Mouse (Mus musculus) liver, embryonic 15.5 days (tissue): ENCODE results near the gene Olfr1362. TPM values are rescaled to one million over a fixed set of nuclear protein-coding genes. Genes with fewer than 3 reads are reported as not detected.

Experiments
- ATAC-seq: fragments of 200-750 bp; cut with Nextera tagmentation; 2 replicates; pipeline ENCODE4 v1.8.0; 2017; ENCODE audit warnings: moderate number of reproducible peaks, mild to moderate bottlenecking, moderate library complexity; ENCODE audit not compliant: insufficient read depth
- H3K27ac ChIP-seq: fragments of 300-500 bp; sonication (generic); replicated peaks from 2 replicates; pipeline ENCODE4 v1.5.1; 2015; ENCODE audit warnings: mild to moderate bottlenecking, inconsistent platforms
- H3K27me3 ChIP-seq: fragments of 300-500 bp; sonication (generic); 2 replicates; pipeline ENCODE4 v1.6.1; 2015; ENCODE audit warnings: mild to moderate bottlenecking, inconsistent platforms
- H3K36me3 ChIP-seq: fragments of 300-500 bp; sonication (generic); replicated peaks from 2 replicates; pipeline ENCODE4 v1.6.1; 2015; ENCODE audit warnings: moderate library complexity, mild to moderate bottlenecking, inconsistent platforms
- H3K4me1 ChIP-seq: fragments of 300-500 bp; sonication (generic); replicated peaks from 2 replicates; pipeline ENCODE4 v1.6.1; 2015; ENCODE audit warnings: inconsistent platforms
- H3K4me2 ChIP-seq: fragments of 300-500 bp; sonication (generic); 2 replicates; pipeline ENCODE4 v1.6.1; 2015; ENCODE audit warnings: moderate library complexity, mild to moderate bottlenecking, inconsistent platforms
- H3K4me3 ChIP-seq: fragments of 300-500 bp; sonication (generic); replicated peaks from 2 replicates; pipeline ENCODE4 v1.5.1; 2015; ENCODE audit warnings: mild to moderate bottlenecking, inconsistent platforms
- H3K9ac ChIP-seq: fragments of 300-500 bp; sonication (generic); 2 replicates; pipeline ENCODE4 v1.6.1; 2015; ENCODE audit warnings: moderate library complexity, mild to moderate bottlenecking, inconsistent platforms
- H3K9me3 ChIP-seq: fragments of 300-500 bp; sonication (generic); replicated peaks from 2 replicates; pipeline ENCODE4 v1.6.1; 2016; ENCODE audit warnings: inconsistent platforms
- WGBS: fragments of 180-500 bp; shearing (Covaris S2); methylation state at CpG from one replicate; pipeline ENCODE4 v1.1.7; 2015; ENCODE audit warnings: mixed read lengths; ENCODE audit not compliant: insufficient replicate concordance; 5-methylcytosine and 5-hydroxymethylcytosine counted together
- polyA plus RNA-seq: library from polyadenylated mRNA; unstranded; fragments of >200 nt; fragmentation: Nextera tagmentation; extraction: Ambion mirVana; gene quantifications from 2 replicates; pipeline ENCODE4 v1.2.1, GENCODE M21; 2015

Gene Olfr1362
- not detected in 2 replicates for polyA plus RNA-seq

GRCm38 (mm10) chr13:21613922-21614321 lies at the start of gene Olfr1362:
Gene Olfr1362 (minus strand): TSS chr13:21614022.
- no peak within 1 kb of the TSS for H3K9ac ChIP-seq
- H3K27me3 ChIP-seq: no peaks in the 10 kb centered on the region
- H3K4me2 ChIP-seq: no peak within 1 kb of the TSS
- no peaks in the 10 kb centered on the region for H3K4me1 ChIP-seq
- no peak for ATAC-seq
- no peaks in the 10 kb centered on the region for H3K9me3 ChIP-seq
- no peaks in the 10 kb centered on the region for H3K36me3 ChIP-seq
- no peak within 1 kb of the TSS for H3K4me3 ChIP-seq
- H3K27ac ChIP-seq: no peak within 1 kb of the TSS

GRCm38 (mm10) chr13:21663286-21663685 lies 49.5 kb upstream of the Olfr1362 start, which contains the start of gene Olfr1361:
Gene Olfr1361 (minus strand): TSS chr13:21663386.
- Histone ChIP-seq H3K4me3 (no peak within 1 kb of the TSS), H3K27ac (no peak within 1 kb of the TSS), H3K9me3 (no peaks in the 10 kb centered on the region), H3K27me3 (no peaks in the 10 kb centered on the region), H3K9ac (no peak within 1 kb of the TSS), H3K36me3 (no peaks in the 10 kb centered on the region), H3K4me1 (no peaks in the 10 kb centered on the region), H3K4me2 (no peak within 1 kb of the TSS)
- ATAC-seq: no peak
- WGBS: 67% methylated on average over 2 of the region's 2 CpGs

DNA sequence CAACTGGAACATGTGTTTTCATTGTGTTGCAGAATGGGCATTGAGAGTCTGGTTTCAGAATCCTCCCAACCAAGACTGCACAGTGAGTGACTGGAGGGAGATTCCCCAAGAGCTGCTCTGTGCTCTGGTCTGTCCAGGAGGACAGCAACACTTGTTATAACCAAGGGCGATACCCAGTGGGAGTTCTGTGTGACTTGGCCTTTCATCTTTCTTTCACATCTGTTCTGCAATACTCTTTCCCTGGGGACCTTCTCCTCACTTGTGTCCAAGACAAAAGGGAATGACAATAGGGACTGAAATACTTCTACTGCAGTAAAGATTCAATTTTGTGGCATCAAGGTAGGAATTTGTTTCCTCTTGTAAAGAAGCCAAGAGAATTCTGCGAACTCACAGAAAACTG lies 28.6 kb upstream of the Olfr1362 start, which contains the start of gene Olfr11:
Gene Olfr11 (minus strand): TSS at position 101 of the 400 bp plus-strand sequence.
- H3K36me3 ChIP-seq: no peaks in the 10 kb centered on the region
- no peak within 1 kb of the TSS for H3K27ac ChIP-seq
- no peak within 1 kb of the TSS for H3K4me3 ChIP-seq
- H3K4me2 ChIP-seq: no peak within 1 kb of the TSS
- no peaks in the 10 kb centered on the region for H3K27me3 ChIP-seq
- no peaks in the 10 kb centered on the region for H3K9me3 ChIP-seq
- 69% methylated on average over 2 of the region's 2 CpGs for WGBS
- no peaks in the 10 kb centered on the region for H3K4me1 ChIP-seq
- no peak for ATAC-seq
- no peak within 1 kb of the TSS for H3K9ac ChIP-seq

DNA sequence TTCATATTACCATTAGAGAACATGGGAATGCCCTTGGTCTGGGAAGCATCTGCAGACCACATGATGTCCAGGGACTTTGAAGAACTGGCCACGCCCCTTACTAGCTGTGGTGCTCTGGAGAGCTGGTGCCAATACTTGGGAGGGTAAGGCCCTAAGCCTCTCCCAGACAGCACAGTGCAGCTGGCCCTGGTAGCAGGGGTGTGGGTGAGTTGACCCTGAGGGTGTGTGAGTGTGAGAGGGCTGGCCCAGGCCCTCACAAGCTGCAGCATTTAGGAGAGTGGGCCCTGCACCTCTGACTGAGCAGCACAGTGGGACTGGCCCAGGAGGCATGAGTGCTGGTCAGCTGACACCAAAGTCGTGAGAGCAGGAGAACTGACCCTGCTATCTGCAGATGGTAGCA lies 22.2 kb downstream of the Olfr1362 start:
- 34% methylated on average over 2 of the region's 2 CpGs for WGBS
- Histone ChIP-seq H3K27me3 (no peaks in the 10 kb centered on the region), H3K36me3 (no peaks in the 10 kb centered on the region), H3K9me3 (no peaks in the 10 kb centered on the region), H3K9ac (no peak overlapping the region), H3K4me1 (no peaks in the 10 kb centered on the region), H3K4me2 (no peak overlapping the region), H3K27ac (no peak overlapping the region), H3K4me3 (no peak overlapping the region)
- ATAC-seq: no peak

GRCm38 (mm10) chr13:21581659-21582058 lies 32.2 kb downstream of the Olfr1362 start, which contains the start of gene Olfr1364:
Gene Olfr1364 (minus strand): TSS chr13:21581759.
- no peak for ATAC-seq
- no peak within 1 kb of the TSS for H3K9ac ChIP-seq

More at GRCm38 (mm10) chr13:21581659-21582058, 32.2 kb downstream of the Olfr1362 start, which contains the start of gene Olfr1364:
- Histone ChIP-seq H3K4me1 (no peaks in the 10 kb centered on the region), H3K36me3 (no peaks in the 10 kb centered on the region), H3K4me3 (no peak within 1 kb of the TSS), H3K27me3 (no peaks in the 10 kb centered on the region), H3K27ac (no peak within 1 kb of the TSS), H3K9me3 (no peaks in the 10 kb centered on the region), H3K4me2 (no peak within 1 kb of the TSS)
- WGBS: 64% methylated on average over 2 of the region's 2 CpGs

Other genes with a start within 250 kb of the Olfr1362 start
- gene Zkscan3, start 211.3 kb downstream of the Olfr1362 start, polyA plus RNA-seq: 28.9 and 32.1 TPM in 2 replicates
- 1.0 and 1.2 TPM in 2 replicates for gene Pgbd1, start 173.0 kb downstream of the Olfr1362 start, polyA plus RNA-seq
- 9.6 and 11.0 TPM in 2 replicates for gene Zscan26, start 160.3 kb downstream of the Olfr1362 start, polyA plus RNA-seq
- gene Nkapl, start 145.5 kb downstream of the Olfr1362 start, polyA plus RNA-seq: 0.66 and 0.94 TPM in 2 replicates
- gene Zkscan4, start 135.1 kb downstream of the Olfr1362 start, polyA plus RNA-seq: 0.31 and 0.38 TPM in 2 replicates
- gene Gm10065, start 134.6 kb downstream of the Olfr1362 start, polyA plus RNA-seq: not detected in 2 replicates
- 0.59 and 0.71 TPM in 2 replicates for gene AK157302, start 118.8 kb downstream of the Olfr1362 start, polyA plus RNA-seq
- 4.8 and 7.3 TPM in 2 replicates for gene Gm11273, start 112.6 kb downstream of the Olfr1362 start, polyA plus RNA-seq
- 1.1 and 1.2 TPM in 2 replicates for gene Zkscan8, start 82.9 kb downstream of the Olfr1362 start, polyA plus RNA-seq
- not detected in 2 replicates for gene Olfr1366, start 71.2 kb downstream of the Olfr1362 start, polyA plus RNA-seq
- gene Olfr1535, start 54.1 kb downstream of the Olfr1362 start, polyA plus RNA-seq: not detected in 2 replicates
- not detected in 2 replicates for gene Olfr1364, start 32.3 kb downstream of the Olfr1362 start, polyA plus RNA-seq
- gene Olfr11, start 28.5 kb upstream of the Olfr1362 start, polyA plus RNA-seq: not detected in 2 replicates
- gene Olfr1361, start 49.4 kb upstream of the Olfr1362 start, polyA plus RNA-seq: not detected in 2 replicates
- gene Olfr1360, start 63.4 kb upstream of the Olfr1362 start, polyA plus RNA-seq: not detected in 2 replicates
- not detected in 2 replicates for gene Olfr1359, start 84.1 kb upstream of the Olfr1362 start, polyA plus RNA-seq
- gene Hist1h2bl, start 102.1 kb upstream of the Olfr1362 start, polyA plus RNA-seq: 3.2 and 3.4 TPM in 2 replicates
- 6.7 and 19.9 TPM in 2 replicates for gene Hist1h2ai, start 102.4 kb upstream of the Olfr1362 start, polyA plus RNA-seq
- gene Hist1h3h, start 103.6 kb upstream of the Olfr1362 start, polyA plus RNA-seq: 4.3 and 10.4 TPM in 2 replicates
- gene Hist1h2bm, start 108.0 kb upstream of the Olfr1362 start, polyA plus RNA-seq: 7.6 and 8.8 TPM in 2 replicates
- gene Hist1h4j, start 121.0 kb upstream of the Olfr1362 start, polyA plus RNA-seq: 0.86 and 0.88 TPM in 2 replicates
- gene Hist1h4k, start 136.5 kb upstream of the Olfr1362 start, polyA plus RNA-seq: 4.0 and 6.0 TPM in 2 replicates
- gene Hist1h2ak, start 139.8 kb upstream of the Olfr1362 start, polyA plus RNA-seq: 40.7 and 47.8 TPM in 2 replicates
- 7.6 and 11.2 TPM in 2 replicates for gene Hist1h2bn, start 140.1 kb upstream of the Olfr1362 start, polyA plus RNA-seq
- gene Hist1h1b, start 166.6 kb upstream of the Olfr1362 start, polyA plus RNA-seq: 32.9 and 34.2 TPM in 2 replicates
- gene Hist1h3i, start 169.3 kb upstream of the Olfr1362 start, polyA plus RNA-seq: 144 and 178 TPM in 2 replicates
- gene Hist1h2an, start 173.2 kb upstream of the Olfr1362 start, polyA plus RNA-seq: 10.9 and 14.7 TPM in 2 replicates
- gene Hist1h2bp, start 173.4 kb upstream of the Olfr1362 start, polyA plus RNA-seq: 5.4 and 6.8 TPM in 2 replicates
- gene Hist1h2bq, start 196.2 kb upstream of the Olfr1362 start, polyA plus RNA-seq: 25.1 and 27.6 TPM in 2 replicates
- gene Hist1h2ao, start 196.4 kb upstream of the Olfr1362 start, polyA plus RNA-seq: 1.1 TPM in 1 of 2 replicates, not detected in the other
- gene Hist1h4m, start 197.7 kb upstream of the Olfr1362 start, polyA plus RNA-seq: not detected in 2 replicates
- gene Hist1h4n, start 218.2 kb upstream of the Olfr1362 start, polyA plus RNA-seq: 26.6 and 33.7 TPM in 2 replicates
- gene Hist1h2ap, start 219.5 kb upstream of the Olfr1362 start, polyA plus RNA-seq: 3,475 and 4,316 TPM in 2 replicates
- 25.5 and 29.5 TPM in 2 replicates for gene Hist1h2br, start 219.7 kb upstream of the Olfr1362 start, polyA plus RNA-seq